Mouse (Mus musculus) limb, embryonic 14.5 days (tissue): ENCODE measurements around the gene Ripor2. TPM values are rescaled to one million over a fixed set of nuclear protein-coding genes. Genes with fewer than 3 reads are reported as not detected.

Experiments used
- ATAC-seq: fragments of 200-750 bp; cut with Nextera tagmentation; 2 replicates; pipeline ENCODE4 v1.8.0; 2017; ENCODE audit warnings: low read depth, moderate number of reproducible peaks, moderate TSS enrichment; ENCODE audit not compliant: low FRiP score
- DNase-seq: peaks from one replicate; pipeline ENCODE4 v3.0.0-alpha.2; 2015; ENCODE audit warnings: low spot score
- H3K27ac ChIP-seq: fragments of 300-500 bp; sonication (generic); replicated peaks from 2 replicates; pipeline ENCODE4 v1.5.1; 2014; ENCODE audit warnings: low read depth, mild to moderate bottlenecking, low read length, moderate library complexity, mixed read lengths
- H3K27me3 ChIP-seq: fragments of 300-500 bp; sonication (generic); 2 replicates; pipeline ENCODE4 v1.6.1; 2014; ENCODE audit warnings: low read length, mixed read lengths; ENCODE audit not compliant: control insufficient read depth, insufficient read depth
- H3K36me3 ChIP-seq: fragments of 300-500 bp; sonication (generic); 2 replicates; pipeline ENCODE4 v1.6.1; 2014; ENCODE audit warnings: mild to moderate bottlenecking, low read length, moderate library complexity, mixed read lengths; ENCODE audit not compliant: control insufficient read depth, insufficient read depth
- H3K4me1 ChIP-seq: fragments of 300-500 bp; sonication (generic); 2 replicates; pipeline ENCODE4 v1.6.1; 2014; ENCODE audit warnings: antibody characterized with exemption, low read length, mixed read lengths; ENCODE audit not compliant: control insufficient read depth, insufficient read depth
- H3K4me2 ChIP-seq: fragments of 300-500 bp; sonication (generic); replicated peaks from 2 replicates; pipeline ENCODE4 v1.6.1; 2014; ENCODE audit warnings: low read depth, mild to moderate bottlenecking, low read length, moderate library complexity; ENCODE audit not compliant: severe bottlenecking
- H3K4me3 ChIP-seq: fragments of 300-500 bp; sonication (generic); replicated peaks from 2 replicates; pipeline ENCODE4 v1.5.1; 2014; ENCODE audit warnings: low read length
- H3K9ac ChIP-seq: fragments of 300-500 bp; sonication (generic); 2 replicates; pipeline ENCODE4 v1.6.1; 2014; ENCODE audit warnings: mild to moderate bottlenecking, low read depth, low read length, moderate library complexity; ENCODE audit not compliant: severe bottlenecking
- H3K9me3 ChIP-seq: fragments of 300-500 bp; sonication (generic); 2 replicates; pipeline ENCODE4 v1.6.1; 2016; ENCODE audit warnings: low read length; ENCODE audit not compliant: control insufficient read depth
- POLR2A ChIP-seq: fragments of 200-500 bp; IDR thresholded peaks from 2 replicates; pipeline ENCODE4 v1.8.0; 2012; ENCODE audit warnings: inconsistent platforms, mild to moderate bottlenecking, moderate library complexity, borderline replicate concordance; ENCODE audit not compliant: insufficient read depth, insufficient read length; ENCODE audit errors: extremely low read depth
- WGBS: fragments of 180-500 bp; shearing (Covaris S2); extraction: QIAGEN DNeasy Blood & Tissue Kit; methylation state at CpG from one replicate; pipeline ENCODE4 v1.1.7; 2014; 5-methylcytosine and 5-hydroxymethylcytosine counted together
- polyA plus RNA-seq, 2 experiments: library from polyadenylated mRNA; depleted of rRNA in 1 of 2; stranded (reverse) in 1 of 2; unstranded in 1 of 2; fragments of >200 nt; fragmentation: Nextera tagmentation in 1 of 2; extraction: Ambion mirVana in 1 of 2; gene quantifications; 2 replicates each; pipeline versions ENCODE4 v1.2.1 to v1.2.3; 2012 to 2014

Ripor2 gene
- polyA plus RNA-seq, 2 experiments = 5.1 TPM

DNA sequence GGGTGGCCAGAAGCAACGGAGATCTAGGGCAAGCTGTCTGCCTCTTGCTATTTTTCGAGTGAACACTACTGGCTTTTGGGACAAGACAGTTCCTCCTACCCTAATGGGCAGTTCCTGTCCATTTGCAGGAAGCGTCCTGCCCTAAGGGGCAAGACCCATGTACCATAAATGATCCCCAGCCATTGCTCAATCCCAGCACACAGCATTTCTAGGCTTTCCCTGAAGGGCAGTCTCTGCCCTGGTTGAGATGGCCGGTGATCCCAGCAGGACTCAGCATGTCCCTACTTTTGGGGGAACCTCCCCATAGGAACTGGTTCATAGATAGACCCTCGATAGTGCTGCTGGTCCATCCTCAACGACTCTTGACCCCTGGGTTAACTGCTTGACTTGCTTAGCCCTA lies 31.0 kb downstream of the Ripor2 start:
- H3K4me2 ChIP-seq = no peak overlapping the region
- TF ChIP-seq POLR2A = no peak
- no peak overlapping the region for H3K4me3 ChIP-seq
- no peak overlapping the region for H3K9ac ChIP-seq
- H3K9me3 ChIP-seq = no peaks in the 10 kb centered on the region
- no peak for ATAC-seq
- H3K36me3 ChIP-seq = no peaks in the 10 kb centered on the region
- H3K27ac ChIP-seq = no peak overlapping the region
- 69% methylated on average over 6 of the region's 6 CpGs for WGBS
- DNase-seq = no peak
- H3K27me3 ChIP-seq = no peaks in the 10 kb centered on the region
- no peaks in the 10 kb centered on the region for H3K4me1 ChIP-seq

DNA sequence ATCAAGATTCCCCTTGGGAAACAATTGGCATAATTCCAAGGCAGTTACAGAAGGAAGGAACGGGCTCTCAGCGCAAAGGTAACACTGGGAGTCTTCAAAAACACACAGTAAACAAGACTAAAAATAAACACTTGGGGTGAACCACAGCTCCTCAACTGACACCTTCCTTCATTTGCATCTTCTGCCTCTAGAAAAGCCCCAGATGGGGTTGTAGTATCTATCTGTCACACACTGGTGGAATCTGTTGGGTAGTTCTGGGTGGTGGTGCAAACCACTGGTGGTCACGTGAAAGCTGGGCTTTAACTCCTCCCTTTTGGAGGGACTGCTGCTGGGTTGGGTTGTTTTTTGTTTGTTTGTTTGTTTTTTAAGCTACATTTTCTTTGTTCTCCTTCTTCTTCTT lies 31.4 kb downstream of the Ripor2 start:
- Histone ChIP-seq H3K9ac (no peak overlapping the region), H3K4me2 (no peak overlapping the region), H3K36me3 (no peaks in the 10 kb centered on the region), H3K4me3 (no peak overlapping the region), H3K27me3 (no peaks in the 10 kb centered on the region), H3K9me3 (no peaks in the 10 kb centered on the region), H3K4me1 (no peaks in the 10 kb centered on the region), H3K27ac (no peak overlapping the region)
- no peak for TF ChIP-seq POLR2A
- ATAC-seq (no peak), DNase-seq (no peak)
- 53% methylated on average over 3 of the region's 3 CpGs for WGBS

DNA sequence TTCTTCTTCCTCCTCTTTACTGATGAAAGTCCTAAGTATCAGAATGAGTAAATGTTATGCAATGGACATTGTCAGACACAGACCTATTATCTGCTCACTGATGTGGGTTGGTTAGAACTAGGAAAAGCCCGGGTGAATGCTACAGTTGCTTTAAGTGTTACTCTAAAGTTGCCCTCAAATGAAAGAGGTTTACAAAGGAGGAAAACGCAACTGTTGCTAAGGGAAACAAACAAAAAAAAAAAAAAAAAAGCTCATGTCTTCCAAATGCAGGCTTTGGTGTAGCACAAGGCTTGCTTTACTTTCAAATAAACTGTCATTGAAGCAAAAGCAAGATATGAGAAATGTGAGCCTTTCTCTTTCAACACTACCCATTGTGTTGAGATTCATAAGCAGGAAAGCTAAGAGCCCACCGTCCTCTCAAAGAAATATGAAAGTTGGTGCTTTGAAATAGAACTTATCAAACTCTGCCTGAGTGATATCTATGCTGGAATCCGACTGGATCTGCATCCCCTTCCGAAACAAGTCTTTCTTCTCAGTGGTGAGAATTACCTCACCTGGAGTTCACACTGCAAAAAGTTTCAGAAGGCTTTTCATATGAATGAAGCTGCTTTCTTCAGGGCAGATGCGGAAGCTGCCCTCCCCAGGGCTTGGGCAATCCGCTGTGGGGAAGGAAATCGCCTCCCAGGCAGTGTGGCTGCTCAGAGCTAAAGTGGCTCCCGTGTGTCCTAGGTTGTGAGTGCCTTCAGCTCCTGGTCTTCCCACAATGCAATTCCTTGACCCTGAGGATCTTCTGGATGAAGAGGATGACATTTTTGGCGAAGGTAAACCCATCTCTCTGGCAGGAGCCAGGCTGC lies 32.2 kb downstream of the Ripor2 start:
- ATAC-seq (no peak), DNase-seq (no peak)
- WGBS = 60% methylated on average over 10 of the region's 10 CpGs
- Histone ChIP-seq H3K4me3 (no peak overlapping the region), H3K9me3 (no peaks in the 10 kb centered on the region), H3K36me3 (no peaks in the 10 kb centered on the region), H3K27me3 (no peaks in the 10 kb centered on the region), H3K27ac (no peak overlapping the region), H3K9ac (no peak overlapping the region), H3K4me2 (no peak overlapping the region), H3K4me1 (no peaks in the 10 kb centered on the region)
- no peak for TF ChIP-seq POLR2A

DNA sequence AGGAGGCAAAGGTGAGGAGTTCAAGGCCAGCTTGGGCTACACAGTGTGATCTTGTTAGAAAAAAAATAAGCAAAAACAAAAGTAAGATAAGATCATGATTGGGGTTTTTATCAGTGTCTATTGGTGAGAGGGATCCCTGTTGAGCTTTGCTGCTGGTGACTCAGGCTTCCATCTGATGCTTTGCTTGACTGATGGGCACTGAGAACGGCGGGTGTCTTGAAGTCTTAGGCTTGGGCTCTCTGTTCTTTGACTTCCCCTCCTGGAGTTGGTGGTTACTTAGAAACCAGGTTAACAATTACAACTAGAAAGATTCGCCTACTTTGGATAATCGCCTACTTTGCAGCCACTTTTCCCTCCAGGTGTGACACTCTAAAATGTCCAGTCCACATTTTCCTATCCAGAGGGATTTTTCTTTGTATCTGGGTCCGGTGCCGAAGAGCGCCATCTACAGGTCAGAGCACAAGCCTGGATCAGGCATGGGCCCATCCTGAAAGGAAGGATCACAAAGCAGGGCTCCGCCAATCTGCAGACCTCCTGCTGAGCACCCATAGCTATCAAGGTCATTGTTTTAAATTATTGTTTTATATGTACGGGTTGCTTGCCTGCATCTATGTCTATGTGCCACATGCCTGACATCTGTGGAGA lies 34.1 kb downstream of the Ripor2 start:
- H3K27ac ChIP-seq = no peak overlapping the region
- DNase-seq (no peak), ATAC-seq (no peak)
- no peaks in the 10 kb centered on the region for H3K27me3 ChIP-seq
- H3K9me3 ChIP-seq = no peaks in the 10 kb centered on the region
- no peaks in the 10 kb centered on the region for H3K36me3 ChIP-seq
- no peak overlapping the region for H3K4me2 ChIP-seq
- no peak overlapping the region for H3K4me3 ChIP-seq
- WGBS = 66% methylated on average over 9 of the region's 9 CpGs
- no peak overlapping the region for H3K9ac ChIP-seq
- no peak for TF ChIP-seq POLR2A
- no peaks in the 10 kb centered on the region for H3K4me1 ChIP-seq

DNA sequence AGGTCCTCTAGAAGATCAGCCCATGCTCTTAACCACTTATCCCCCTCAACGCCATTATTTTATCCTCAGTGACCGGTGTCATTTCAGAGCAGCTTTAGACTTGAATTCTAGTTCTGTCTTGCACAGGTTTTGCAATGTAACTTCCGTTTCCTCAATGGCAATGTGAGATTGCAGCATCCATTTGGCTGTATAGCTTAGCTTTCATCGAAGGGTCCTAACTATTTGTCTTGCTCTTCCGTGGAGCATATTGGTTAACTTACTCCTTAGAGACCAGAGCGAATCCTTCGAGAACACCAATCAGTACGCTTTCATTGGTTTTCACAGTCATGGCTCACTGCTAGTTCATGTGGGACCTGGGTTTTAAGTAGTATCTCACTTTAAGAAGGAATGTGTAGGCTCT lies 34.7 kb downstream of the Ripor2 start:
- 95% methylated on average over 8 of the region's 8 CpGs for WGBS
- Histone ChIP-seq H3K4me1 (no peaks in the 10 kb centered on the region), H3K27me3 (no peaks in the 10 kb centered on the region), H3K27ac (no peak overlapping the region), H3K4me2 (no peak overlapping the region), H3K9ac (no peak overlapping the region), H3K9me3 (no peaks in the 10 kb centered on the region), H3K4me3 (no peak overlapping the region), H3K36me3 (no peaks in the 10 kb centered on the region)
- DNase-seq (no peak), ATAC-seq (no peak)
- TF ChIP-seq POLR2A = no peak
